Mouse (Mus musculus): ENCODE data around the gene Ncoa6.
"Not testable (repeated sequence)": the region's sequence is repeated elsewhere in the genome, so short reads cannot be mapped to it uniquely, and the experiment has no call there.

The Ncoa6 gene

GRCm38 (mm10) chr2:155473570-155474088 lies at the start of gene Ncoa6:
Ncoa6 (minus strand) TSS chr2:155473894.
- peak; percentile 87 for DNase-seq

- DNase-seq: no peak
Measured at GRCm38 (mm10) chr2:155518531-155519270, 45.0 kb upstream of the Ncoa6 start.

- peak; percentile 99 for DNase-seq
Measured at GRCm38 (mm10) chr2:155517455-155518423, 44.0 kb upstream of the Ncoa6 start, which contains the start of the genes Acss2 and Ggt7. Acss2 (plus strand) TSS chr2:155517948. Ggt7 (minus strand) TSS chr2:155518237.

GRCm38 (mm10) chr2:155515941-155516340 lies 42.2 kb upstream of the Ncoa6 start:
- peak; percentile 78 for DNase-seq

- peak; percentile 78 for DNase-seq
Measured at GRCm38 (mm10) chr2:155514666-155515065, 41.0 kb upstream of the Ncoa6 start.

- DNase-seq: no peak
Measured at GRCm38 (mm10) chr2:155513543-155513942, 39.8 kb upstream of the Ncoa6 start.

- DNase-seq: peak; percentile 76
Measured at GRCm38 (mm10) chr2:155512479-155512878, 38.8 kb upstream of the Ncoa6 start.

GRCm38 (mm10) chr2:155507721-155508470 lies 34.2 kb upstream of the Ncoa6 start:
- no peak for DNase-seq

- no peak for DNase-seq
Measured at GRCm38 (mm10) chr2:155505811-155506210, 32.1 kb upstream of the Ncoa6 start.

- DNase-seq: peak; percentile 40
Measured at GRCm38 (mm10) chr2:155504440-155505355, 31.0 kb upstream of the Ncoa6 start.

- DNase-seq: no peak
Measured at GRCm38 (mm10) chr2:155502596-155502995, 28.9 kb upstream of the Ncoa6 start.

GRCm38 (mm10) chr2:155490998-155491397 lies 17.3 kb upstream of the Ncoa6 start:
- DNase-seq: no peak

GRCm38 (mm10) chr2:155482021-155482420 lies 8.3 kb upstream of the Ncoa6 start:
- peak; percentile 75 for DNase-seq

- peak; percentile 62 for DNase-seq
Measured at GRCm38 (mm10) chr2:155472671-155473569, 774 bp downstream of the Ncoa6 start.

- no peak for DNase-seq
Measured at GRCm38 (mm10) chr2:155466861-155467260, 6.8 kb downstream of the Ncoa6 start.

GRCm38 (mm10) chr2:155453591-155453990 lies 20.1 kb downstream of the Ncoa6 start:
- DNase-seq: no peak

GRCm38 (mm10) chr2:155451256-155451655 lies 22.4 kb downstream of the Ncoa6 start:
- no peak for DNase-seq

GRCm38 (mm10) chr2:155447906-155448305 lies 25.8 kb downstream of the Ncoa6 start:
- not testable (repeated sequence) for DNase-seq

GRCm38 (mm10) chr2:155443446-155443845 lies 30.2 kb downstream of the Ncoa6 start:
- no peak for DNase-seq

- no peak for DNase-seq
Measured at GRCm38 (mm10) chr2:155442916-155443315, 30.8 kb downstream of the Ncoa6 start.

Measured in kidney, postnatal 14 days (tissue).